Mouse (Mus musculus) mouse embryonic stem cell (cell line): ENCODE results near the gene Mdk.

ENCODE experiments used
- in situ Hi-C, 2 experiments: fragments of 300-500 bp; cut with MboI; formaldehyde crosslinking; loops; 1 replicate in 1 of 2; 3 replicates in 1 of 2; pipeline ENCODE4 v1.14.3; 2019 to 2020; ENCODE audit warnings: low sequenced_read_pairs in 2 of 2, low pct_unique_long_range_greater_than_20kb in 1 of 2, mixed read lengths in 1 of 2; ENCODE audit not compliant: unreplicated experiment in 1 of 2

Mdk gene

GRCm38 (mm10) chr2:91960459-91960858 lies 28.4 kb upstream of the Mdk start:
- in situ Hi-C loops = no loop called here

- in situ Hi-C loops = no loop called here
These were observed 27.7 kb upstream of the Mdk start for GRCm38 (mm10) chr2:91959544-91960410.

GRCm38 (mm10) chr2:91958701-91959457 lies 26.8 kb upstream of the Mdk start:
- in situ Hi-C loops = no loop called here

GRCm38 (mm10) chr2:91958049-91958448 lies 26.0 kb upstream of the Mdk start:
- in situ Hi-C loops = no loop called here

- in situ Hi-C loops = no loop called here
These were observed 25.0 kb upstream of the Mdk start for GRCm38 (mm10) chr2:91957096-91957495.

- in situ Hi-C loops = no loop called here
These were observed 23.8 kb upstream of the Mdk start for GRCm38 (mm10) chr2:91955875-91956274.

- in situ Hi-C loops = no loop called here
These were observed 23.1 kb upstream of the Mdk start for GRCm38 (mm10) chr2:91955121-91955591.

- in situ Hi-C loops = no loop called here
These were observed 21.7 kb upstream of the Mdk start for GRCm38 (mm10) chr2:91953825-91954224.

- in situ Hi-C loops = no loop called here
These were observed 18.4 kb upstream of the Mdk start for GRCm38 (mm10) chr2:91950275-91951085.

- in situ Hi-C loops = no loop called here
These were observed 17.5 kb upstream of the Mdk start for GRCm38 (mm10) chr2:91949411-91950274.

- in situ Hi-C loops = no loop called here
These were observed 16.7 kb upstream of the Mdk start for GRCm38 (mm10) chr2:91948792-91949241.

GRCm38 (mm10) chr2:91948151-91948509 lies 16.0 kb upstream of the Mdk start:
- in situ Hi-C loops = no loop called here

GRCm38 (mm10) chr2:91947397-91948150 lies 15.5 kb upstream of the Mdk start:
- in situ Hi-C loops = no loop called here

- in situ Hi-C loops = no loop called here
These were observed 14.7 kb upstream of the Mdk start for GRCm38 (mm10) chr2:91946836-91947235.

- in situ Hi-C loops = no loop called here
These were observed 13.4 kb upstream of the Mdk start, which contains the start of gene Gm9821 for GRCm38 (mm10) chr2:91945483-91945882. TSS of gene Gm9821 (plus strand) at chr2:91945703.

GRCm38 (mm10) chr2:91944170-91944950 lies 12.3 kb upstream of the Mdk start:
- in situ Hi-C loops = no loop called here

- in situ Hi-C loops = no loop called here
These were observed 10.3 kb upstream of the Mdk start for GRCm38 (mm10) chr2:91942356-91942755.
